25 mouse cellular contexts compared by ENCODE assay signal in genomic region chr12:71598641-71599040, GRCm38 (mm10).
DNase-seq lines count a peak whose midpoint lies in the region; ATAC-seq lines count a peak whose summit lies in the region.
"Had no signal": no experiment of that assay in that cellular context is flagged by ENCODE, and none has a peak within 500 bp of the region (broad histone marks: within the 10 kb centered on the region; RNA-seq: fewer than 3 reads in every experiment).

No protein-coding gene starts in this region.

- no peak overlapping the region for H3K9ac ChIP-seq in hindbrain, embryonic 12.5 days
- H3K9ac ChIP-seq in hindbrain, embryonic 16.5 days (ENCODE audit: low read depth, low read length): no peak overlapping the region
- no peak overlapping the region for H3K9ac ChIP-seq in midbrain, embryonic 12.5 days (replicated peaks)
- H3K9ac ChIP-seq in midbrain, embryonic 11.5 days (ENCODE audit: low read length): no peak overlapping the region
- H3K9ac ChIP-seq in midbrain, embryonic 15.5 days: no peak overlapping the region
- no peak overlapping the region for H3K9ac ChIP-seq in neural tube, embryonic 14.5 days (replicated peaks; ENCODE audit: low read depth, low read length)
- H3K9ac ChIP-seq: embryonic facial prominence, embryonic 13.5 days; forebrain, embryonic 12.5 days; liver, embryonic 15.5 days; lung, embryonic 15.5 days had no signal

- WGBS in hindbrain, embryonic 12.5 days: 88% methylated on average over 9 of the region's 9 CpGs
- 73% methylated on average over 9 of the region's 9 CpGs for WGBS in hindbrain, embryonic 16.5 days
- WGBS in midbrain, embryonic 12.5 days: 85% methylated on average over 9 of the region's 9 CpGs
- 88% methylated on average over 9 of the region's 9 CpGs for WGBS in midbrain, embryonic 11.5 days
- 66% methylated on average over 9 of the region's 9 CpGs for WGBS in midbrain, embryonic 15.5 days
- 63% methylated on average over 9 of the region's 9 CpGs for WGBS in neural tube, embryonic 14.5 days

- no peak overlapping the region for H3K4me3 ChIP-seq in hindbrain, embryonic 12.5 days
- no peak overlapping the region for H3K4me3 ChIP-seq in hindbrain, embryonic 16.5 days (ENCODE audit: low read length)
- H3K4me3 ChIP-seq in midbrain, embryonic 12.5 days: no peak overlapping the region
- H3K4me3 ChIP-seq in midbrain, embryonic 11.5 days (ENCODE audit: low read depth, low read length): no peak overlapping the region
- H3K4me3 ChIP-seq in midbrain, embryonic 15.5 days: no peak overlapping the region
- H3K4me3 ChIP-seq in neural tube, embryonic 14.5 days (ENCODE audit: low read depth, low read length): no peak overlapping the region
- H3K4me3 ChIP-seq: embryonic facial prominence, embryonic 13.5 days; forebrain, embryonic 12.5 days; liver, embryonic 15.5 days; lung, embryonic 15.5 days; megakaryocyte, embryonic 14.5 days had no signal

- H3K4me1 ChIP-seq in hindbrain, embryonic 12.5 days: peaks cover 8% of the 10 kb centered on the region
- H3K4me1 ChIP-seq in hindbrain, embryonic 16.5 days (ENCODE audit: control insufficient read depth, insufficient read depth, low read depth, low read length): peaks cover 3% of the 10 kb centered on the region; the same call in 1 of the 2 replicates
- peaks cover 12% of the 10 kb centered on the region for H3K4me1 ChIP-seq in midbrain, embryonic 12.5 days
- peaks cover 10% of the 10 kb centered on the region for H3K4me1 ChIP-seq in midbrain, embryonic 11.5 days (ENCODE audit: control insufficient read depth, insufficient read depth, low read length)
- H3K4me1 ChIP-seq in midbrain, embryonic 15.5 days: peaks cover 14% of the 10 kb centered on the region
- H3K4me1 ChIP-seq in neural tube, embryonic 14.5 days (ENCODE audit: control insufficient read depth, insufficient read depth, low read length): peaks cover 9% of the 10 kb centered on the region; the same call in 1 of the 2 replicates
- H3K4me1 ChIP-seq: embryonic facial prominence, embryonic 13.5 days; liver, embryonic 15.5 days; lung, embryonic 15.5 days; megakaryocyte, embryonic 14.5 days had no signal

- no peaks in the 10 kb centered on the region for H3K9me3 ChIP-seq in hindbrain, embryonic 12.5 days (replicated peaks)
- H3K9me3 ChIP-seq in hindbrain, embryonic 16.5 days (ENCODE audit: control insufficient read depth, low read length): no peaks in the 10 kb centered on the region
- no peaks in the 10 kb centered on the region for H3K9me3 ChIP-seq in midbrain, embryonic 12.5 days
- no peaks in the 10 kb centered on the region for H3K9me3 ChIP-seq in midbrain, embryonic 11.5 days (ENCODE audit: control insufficient read depth, low read length)
- no peaks in the 10 kb centered on the region for H3K9me3 ChIP-seq in midbrain, embryonic 15.5 days
- no peaks in the 10 kb centered on the region for H3K9me3 ChIP-seq in neural tube, embryonic 14.5 days (ENCODE audit: control insufficient read depth, low read length)
- H3K9me3 ChIP-seq: embryonic facial prominence, embryonic 13.5 days; forebrain, embryonic 12.5 days; liver, embryonic 15.5 days; lung, embryonic 15.5 days had no signal

- no peak overlapping the region for H3K4me2 ChIP-seq in hindbrain, embryonic 12.5 days (replicated peaks)
- H3K4me2 ChIP-seq in hindbrain, embryonic 16.5 days (ENCODE audit: low read length): no peak overlapping the region
- H3K4me2 ChIP-seq in midbrain, embryonic 12.5 days (replicated peaks): no peak overlapping the region
- no peak overlapping the region for H3K4me2 ChIP-seq in midbrain, embryonic 11.5 days
- no peak overlapping the region for H3K4me2 ChIP-seq in midbrain, embryonic 15.5 days
- no peak overlapping the region for H3K4me2 ChIP-seq in neural tube, embryonic 14.5 days (ENCODE audit: low read depth, low read length)
- H3K4me2 ChIP-seq: embryonic facial prominence, embryonic 13.5 days; forebrain, embryonic 12.5 days; heart, embryonic 11.5 days; liver, embryonic 15.5 days; lung, embryonic 15.5 days had no signal

- 0 out of 2 replicates have a peak overlapping the region, but pooled peaks have one; percentile 30 for H3K27ac ChIP-seq in hindbrain, embryonic 12.5 days
- H3K27ac ChIP-seq in hindbrain, embryonic 16.5 days (ENCODE audit: low read depth, low read length): no peak overlapping the region
- H3K27ac ChIP-seq in midbrain, embryonic 12.5 days (replicated peaks): peak overlapping the region; percentile 25; the same call in 1 of the 2 replicates
- H3K27ac ChIP-seq in midbrain, embryonic 11.5 days (ENCODE audit: low read depth, low read length): no peak overlapping the region
- 0 out of 2 replicates have a peak overlapping the region, but pooled peaks have one; percentile 21 for H3K27ac ChIP-seq in midbrain, embryonic 15.5 days
- 0 out of 2 replicates have a peak overlapping the region, but pooled peaks have one; percentile 34 for H3K27ac ChIP-seq in neural tube, embryonic 14.5 days (ENCODE audit: low read depth, low read length)
- H3K27ac ChIP-seq: embryonic facial prominence, embryonic 13.5 days; forebrain, embryonic 12.5 days; kidney, postnatal 0 days; liver, embryonic 15.5 days; lung, embryonic 15.5 days had no signal

- ATAC-seq in hindbrain, embryonic 12.5 days (ENCODE audit: low FRiP score): no peak
- ATAC-seq in hindbrain, embryonic 16.5 days: no peak
- no peak for ATAC-seq in midbrain, embryonic 12.5 days (ENCODE audit: low FRiP score, low read depth)
- ATAC-seq in midbrain, embryonic 11.5 days (ENCODE audit: low FRiP score): no peak
- no peak for ATAC-seq in midbrain, embryonic 15.5 days (replicated peaks)
- ATAC-seq in neural tube, embryonic 14.5 days (ENCODE audit: low read depth): no peak
- no peak for ATAC-seq in megakaryocyte-erythroid progenitor cell, adult 5-6 weeks (replicated peaks; ENCODE audit: low FRiP score, low TSS enrichment, poor library complexity, severe bottlenecking)
- ATAC-seq: CD4-positive, CD25-positive, alpha-beta regulatory T cell, adult 4 months; intestine, embryonic 16.5 days had no signal

- no peaks in the 10 kb centered on the region for H3K27me3 ChIP-seq in hindbrain, embryonic 12.5 days
- H3K27me3 ChIP-seq in hindbrain, embryonic 16.5 days (replicated peaks; ENCODE audit: control insufficient read depth, insufficient read depth, low read length): no peaks in the 10 kb centered on the region
- no peaks in the 10 kb centered on the region for H3K27me3 ChIP-seq in midbrain, embryonic 12.5 days
- no peaks in the 10 kb centered on the region for H3K27me3 ChIP-seq in midbrain, embryonic 11.5 days (ENCODE audit: control insufficient read depth, insufficient read depth, low read length)
- H3K27me3 ChIP-seq in midbrain, embryonic 15.5 days (replicated peaks): no peaks in the 10 kb centered on the region
- no peaks in the 10 kb centered on the region for H3K27me3 ChIP-seq in neural tube, embryonic 14.5 days (ENCODE audit: control insufficient read depth, insufficient read depth, low read length)
- H3K27me3 ChIP-seq: embryonic facial prominence, embryonic 13.5 days; forebrain, embryonic 12.5 days; liver, embryonic 15.5 days; lung, embryonic 15.5 days; megakaryocyte, embryonic 14.5 days had no signal

- DNase-seq in midbrain, embryonic 11.5 days (ENCODE audit: low spot score, missing footprints): no peak
- DNase-seq: adrenal gland, postnatal 14 days; cerebellum, adult 11-12 months; cerebellum, postnatal 10 days; gastrocnemius, postnatal 14 days; heart, postnatal 36 days; kidney, adult 8-10 months; lung, postnatal 36 days; right cerebral cortex, postnatal 25 days; thymus, postnatal 25 days had no signal

- H3K36me3 ChIP-seq in hindbrain, embryonic 12.5 days: no peaks in the 10 kb centered on the region
- H3K36me3 ChIP-seq in hindbrain, embryonic 16.5 days (ENCODE audit: control insufficient read depth, insufficient read depth, low read length): no peaks in the 10 kb centered on the region
- H3K36me3 ChIP-seq in midbrain, embryonic 12.5 days: no peaks in the 10 kb centered on the region
- no peaks in the 10 kb centered on the region for H3K36me3 ChIP-seq in midbrain, embryonic 11.5 days (ENCODE audit: control insufficient read depth, insufficient read depth, low read length)
- H3K36me3 ChIP-seq in midbrain, embryonic 15.5 days (replicated peaks): no peaks in the 10 kb centered on the region
- H3K36me3 ChIP-seq in neural tube, embryonic 14.5 days (ENCODE audit: control insufficient read depth, insufficient read depth, low read length): no peaks in the 10 kb centered on the region
- H3K36me3 ChIP-seq: embryonic facial prominence, embryonic 13.5 days; forebrain, embryonic 12.5 days; liver, embryonic 15.5 days; lung, embryonic 15.5 days had no signal

Comparison
In these comparisons a context has a peak if more than half of its experiments do, and no peak if none do; other contexts are left out.
1. H3K27ac ChIP-seq: peak in hindbrain, embryonic 12.5 days (single experiment), midbrain, embryonic 12.5 days (single experiment), midbrain, embryonic 15.5 days (single experiment) and neural tube, embryonic 14.5 days (single experiment); none in hindbrain, embryonic 16.5 days (single experiment) and midbrain, embryonic 11.5 days (single experiment).